Mouse (Mus musculus): ENCODE results near the gene Gas6. TPM values are rescaled to one million over a fixed set of nuclear protein-coding genes. Genes with fewer than 3 reads are reported as not detected.

Gas6 gene
- polyA plus RNA-seq, 1 experiment from 2014 or later: 12.4 TPM

- no peaks in the 10 kb centered on the region for H3K36me3 ChIP-seq (ENCODE audit: control insufficient read depth, insufficient read depth, low read length)
- no peaks in the 10 kb centered on the region for H3K4me1 ChIP-seq (ENCODE audit: control insufficient read depth, insufficient read depth, low read length)
- no peaks in the 10 kb centered on the region for H3K27me3 ChIP-seq (ENCODE audit: control insufficient read depth, insufficient read depth, low read length)
- H3K4me2 ChIP-seq: no peak overlapping the region
- no peaks in the 10 kb centered on the region for H3K9me3 ChIP-seq (replicated peaks; ENCODE audit: control insufficient read depth, low read length)
- H3K4me3 ChIP-seq (ENCODE audit: low read depth, low read length): no peak overlapping the region
- 75% methylated on average over 3 of the region's 3 CpGs for WGBS (ENCODE audit: insufficient replicate concordance)
- ATAC-seq (replicated peaks; ENCODE audit: insufficient number of reproducible peaks, low FRiP score, low TSS enrichment): no peak
- H3K27ac ChIP-seq (ENCODE audit: low read depth, low read length): no peak overlapping the region
- no peak overlapping the region for H3K9ac ChIP-seq (ENCODE audit: low read depth, low read length)
Observed at GRCm38 (mm10) chr8:13501221-13501620, 6.9 kb upstream of the Gas6 start.

- Histone ChIP-seq H3K9me3 (replicated peaks; ENCODE audit: control insufficient read depth, low read length) (no peaks in the 10 kb centered on the region), H3K9ac (ENCODE audit: low read depth, low read length) (peak overlapping the region; percentile 68; the same call in 1 of the 2 replicates), H3K4me1 (ENCODE audit: control insufficient read depth, insufficient read depth, low read length) (peaks cover 20% of the 10 kb centered on the region), H3K27me3 (ENCODE audit: control insufficient read depth, insufficient read depth, low read length) (peaks cover 27% of the 10 kb centered on the region), H3K36me3 (ENCODE audit: control insufficient read depth, insufficient read depth, low read length) (no peaks in the 10 kb centered on the region), H3K27ac (ENCODE audit: low read depth, low read length) (no peak overlapping the region), H3K4me2 (peak overlapping the region; percentile 91), H3K4me3 (ENCODE audit: low read depth, low read length) (peak overlapping the region; percentile 63)
- no peak for ATAC-seq (replicated peaks; ENCODE audit: insufficient number of reproducible peaks, low FRiP score, low TSS enrichment)
- 36% methylated on average over 11 of the region's 11 CpGs for WGBS (ENCODE audit: insufficient replicate concordance)
Observed at GRCm38 (mm10) chr8:13493011-13493410, 1.3 kb downstream of the Gas6 start.

GRCm38 (mm10) chr8:13492198-13492995 lies 1.9 kb downstream of the Gas6 start:
- peak; percentile 32; the same call in 1 of the 2 replicates for ATAC-seq (replicated peaks; ENCODE audit: insufficient number of reproducible peaks, low FRiP score, low TSS enrichment)
- Histone ChIP-seq H3K27ac (ENCODE audit: low read depth, low read length) (no peak overlapping the region), H3K27me3 (ENCODE audit: control insufficient read depth, insufficient read depth, low read length) (peaks cover 27% of the 10 kb centered on the region), H3K36me3 (ENCODE audit: control insufficient read depth, insufficient read depth, low read length) (no peaks in the 10 kb centered on the region), H3K9me3 (replicated peaks; ENCODE audit: control insufficient read depth, low read length) (no peaks in the 10 kb centered on the region), H3K4me3 (ENCODE audit: low read depth, low read length) (no peak overlapping the region), H3K4me1 (ENCODE audit: control insufficient read depth, insufficient read depth, low read length) (peaks cover 20% of the 10 kb centered on the region), H3K9ac (ENCODE audit: low read depth, low read length) (no peak overlapping the region), H3K4me2 (peak overlapping the region; percentile 91)
- WGBS (ENCODE audit: insufficient replicate concordance): 27% methylated on average over 9 of the region's 9 CpGs

- Histone ChIP-seq H3K4me3 (ENCODE audit: low read depth, low read length) (no peak overlapping the region), H3K36me3 (ENCODE audit: control insufficient read depth, insufficient read depth, low read length) (no peaks in the 10 kb centered on the region), H3K9me3 (replicated peaks; ENCODE audit: control insufficient read depth, low read length) (no peaks in the 10 kb centered on the region), H3K4me1 (ENCODE audit: control insufficient read depth, insufficient read depth, low read length) (peaks cover 20% of the 10 kb centered on the region), H3K4me2 (no peak overlapping the region), H3K27me3 (ENCODE audit: control insufficient read depth, insufficient read depth, low read length) (peaks cover 27% of the 10 kb centered on the region), H3K27ac (ENCODE audit: low read depth, low read length) (no peak overlapping the region), H3K9ac (ENCODE audit: low read depth, low read length) (no peak overlapping the region)
- 71% methylated on average over 14 of the region's 14 CpGs for WGBS (ENCODE audit: insufficient replicate concordance)
- ATAC-seq (replicated peaks; ENCODE audit: insufficient number of reproducible peaks, low FRiP score, low TSS enrichment): no peak
Observed at GRCm38 (mm10) chr8:13491491-13492010, 2.7 kb downstream of the Gas6 start.

GRCm38 (mm10) chr8:13489986-13490910 lies 4.0 kb downstream of the Gas6 start:
- Histone ChIP-seq H3K4me1 (ENCODE audit: control insufficient read depth, insufficient read depth, low read length) (peaks cover 20% of the 10 kb centered on the region), H3K36me3 (ENCODE audit: control insufficient read depth, insufficient read depth, low read length) (no peaks in the 10 kb centered on the region), H3K27me3 (ENCODE audit: control insufficient read depth, insufficient read depth, low read length) (peaks cover 27% of the 10 kb centered on the region), H3K9ac (ENCODE audit: low read depth, low read length) (no peak overlapping the region), H3K4me2 (peak overlapping the region; percentile 16; the same call in 1 of the 2 replicates), H3K9me3 (replicated peaks; ENCODE audit: control insufficient read depth, low read length) (no peaks in the 10 kb centered on the region), H3K27ac (ENCODE audit: low read depth, low read length) (no peak overlapping the region), H3K4me3 (ENCODE audit: low read depth, low read length) (no peak overlapping the region)
- no peak for ATAC-seq (replicated peaks; ENCODE audit: insufficient number of reproducible peaks, low FRiP score, low TSS enrichment)
- 18% methylated on average over 13 of the region's 13 CpGs for WGBS (ENCODE audit: insufficient replicate concordance)

GRCm38 (mm10) chr8:13489351-13489750 lies 4.9 kb downstream of the Gas6 start:
- H3K4me3 ChIP-seq (ENCODE audit: low read depth, low read length): no peak overlapping the region
- no peaks in the 10 kb centered on the region for H3K9me3 ChIP-seq (replicated peaks; ENCODE audit: control insufficient read depth, low read length)
- H3K27me3 ChIP-seq (ENCODE audit: control insufficient read depth, insufficient read depth, low read length): peaks cover 21% of the 10 kb centered on the region
- H3K9ac ChIP-seq (ENCODE audit: low read depth, low read length): no peak overlapping the region
- H3K4me2 ChIP-seq: no peak overlapping the region
- ATAC-seq (replicated peaks; ENCODE audit: insufficient number of reproducible peaks, low FRiP score, low TSS enrichment): no peak
- H3K27ac ChIP-seq (ENCODE audit: low read depth, low read length): no peak overlapping the region
- no peaks in the 10 kb centered on the region for H3K36me3 ChIP-seq (ENCODE audit: control insufficient read depth, insufficient read depth, low read length)
- H3K4me1 ChIP-seq (ENCODE audit: control insufficient read depth, insufficient read depth, low read length): peaks cover 20% of the 10 kb centered on the region
- WGBS (ENCODE audit: insufficient replicate concordance): 81% methylated on average over 3 of the region's 3 CpGs

GRCm38 (mm10) chr8:13483191-13483590 lies 11.1 kb downstream of the Gas6 start:
- ATAC-seq (replicated peaks; ENCODE audit: insufficient number of reproducible peaks, low FRiP score, low TSS enrichment): no peak
- no peak overlapping the region for H3K4me3 ChIP-seq (ENCODE audit: low read depth, low read length)
- no peaks in the 10 kb centered on the region for H3K9me3 ChIP-seq (replicated peaks; ENCODE audit: control insufficient read depth, low read length)
- H3K9ac ChIP-seq (ENCODE audit: low read depth, low read length): no peak overlapping the region
- no peaks in the 10 kb centered on the region; the same call in 1 of the 2 replicates for H3K4me1 ChIP-seq (ENCODE audit: control insufficient read depth, insufficient read depth, low read length)
- no peak overlapping the region for H3K4me2 ChIP-seq
- 74% methylated on average over 5 of the region's 5 CpGs for WGBS (ENCODE audit: insufficient replicate concordance)
- H3K27me3 ChIP-seq (ENCODE audit: control insufficient read depth, insufficient read depth, low read length): no peaks in the 10 kb centered on the region
- no peak overlapping the region for H3K27ac ChIP-seq (ENCODE audit: low read depth, low read length)
- H3K36me3 ChIP-seq (ENCODE audit: control insufficient read depth, insufficient read depth, low read length): no peaks in the 10 kb centered on the region

- 69% methylated on average over 2 of the region's 2 CpGs for WGBS (ENCODE audit: insufficient replicate concordance)
- Histone ChIP-seq H3K9ac (ENCODE audit: low read depth, low read length) (no peak overlapping the region), H3K36me3 (ENCODE audit: control insufficient read depth, insufficient read depth, low read length) (no peaks in the 10 kb centered on the region), H3K4me3 (ENCODE audit: low read depth, low read length) (no peak overlapping the region), H3K27ac (ENCODE audit: low read depth, low read length) (no peak overlapping the region), H3K4me1 (ENCODE audit: control insufficient read depth, insufficient read depth, low read length) (no peaks in the 10 kb centered on the region; the same call in 1 of the 2 replicates), H3K27me3 (ENCODE audit: control insufficient read depth, insufficient read depth, low read length) (no peaks in the 10 kb centered on the region), H3K9me3 (replicated peaks; ENCODE audit: control insufficient read depth, low read length) (no peaks in the 10 kb centered on the region), H3K4me2 (no peak overlapping the region)
- ATAC-seq (replicated peaks; ENCODE audit: insufficient number of reproducible peaks, low FRiP score, low TSS enrichment): no peak
Observed at GRCm38 (mm10) chr8:13482101-13482801, 12.0 kb downstream of the Gas6 start.
